Mouse (Mus musculus) lung, embryonic 16.5 days (tissue): ENCODE data around the gene Fndc3b. TPM values are rescaled to one million over a fixed set of nuclear protein-coding genes. Genes with fewer than 3 reads are reported as not detected.

Experiments used
- ATAC-seq: fragments of 200-750 bp; cut with Nextera tagmentation; 2 replicates; pipeline ENCODE4 v1.8.0; 2017; ENCODE audit warnings: low read depth, mild to moderate bottlenecking, moderate library complexity
- H3K27ac ChIP-seq: fragments of 300-500 bp; sonication (generic); 2 replicates; pipeline ENCODE4 v1.5.1; 2014; ENCODE audit warnings: mild to moderate bottlenecking, control low read depth, low read length
- H3K27me3 ChIP-seq: fragments of 300-500 bp; sonication (generic); 2 replicates; pipeline ENCODE4 v1.6.1; 2014; ENCODE audit warnings: low read depth, low read length, mixed read lengths; ENCODE audit not compliant: control insufficient read depth, insufficient read depth
- H3K36me3 ChIP-seq: fragments of 300-500 bp; sonication (generic); 2 replicates; pipeline ENCODE4 v1.6.1; 2014; ENCODE audit warnings: low read length; ENCODE audit not compliant: control insufficient read depth, insufficient read depth
- H3K4me1 ChIP-seq: fragments of 300-500 bp; sonication (generic); replicated peaks from 2 replicates; pipeline ENCODE4 v1.6.1; 2014; ENCODE audit warnings: low read length, mixed read lengths; ENCODE audit not compliant: control insufficient read depth, insufficient read depth
- H3K4me2 ChIP-seq: fragments of 300-500 bp; sonication (generic); 2 replicates; pipeline ENCODE4 v1.6.1; 2014; ENCODE audit warnings: low read depth, low read length, control low read depth
- H3K4me3 ChIP-seq: fragments of 300-500 bp; sonication (generic); 2 replicates; pipeline ENCODE4 v1.5.1; 2014; ENCODE audit warnings: mild to moderate bottlenecking, low read length, control low read depth
- H3K9ac ChIP-seq: fragments of 300-500 bp; sonication (generic); 2 replicates; pipeline ENCODE4 v1.6.1; 2014; ENCODE audit warnings: low read length, control low read depth
- H3K9me3 ChIP-seq: fragments of 300-500 bp; sonication (generic); 2 replicates; pipeline ENCODE4 v1.6.1; 2016; ENCODE audit warnings: low read length; ENCODE audit not compliant: control insufficient read depth
- WGBS: fragments of 180-500 bp; shearing (Covaris S2); extraction: QIAGEN DNeasy Blood & Tissue Kit; methylation state at CpG from one replicate; pipeline ENCODE4 v1.1.7; 2014; 5-methylcytosine and 5-hydroxymethylcytosine counted together
- microRNA-seq: library from miRNA; unstranded; fragments of <30 nt; microRNA quantifications from one replicate; pipeline ENCODE4, GENCODE M21; 2016
- polyA plus RNA-seq: library from polyadenylated mRNA; unstranded; fragments of >200 nt; fragmentation: Nextera tagmentation; extraction: Ambion mirVana; gene quantifications from 2 replicates; pipeline ENCODE4 v1.2.1, GENCODE M21; 2015

Fndc3b gene
- polyA plus RNA-seq, 1 experiment from 2014 or later = 36.3 TPM

- no peak overlapping the region for H3K9ac ChIP-seq
- H3K4me1 ChIP-seq = no peaks in the 10 kb centered on the region
- H3K4me3 ChIP-seq = no peak overlapping the region
- ATAC-seq = no peak
- peak overlapping the region; percentile 2 for H3K4me2 ChIP-seq
- H3K27ac ChIP-seq = no peak overlapping the region
- peaks cover 43% of the 10 kb centered on the region for H3K27me3 ChIP-seq
- WGBS = 2% methylated on average over 76 of the region's 77 CpGs
- H3K36me3 ChIP-seq = no peaks in the 10 kb centered on the region
- H3K9me3 ChIP-seq = no peaks in the 10 kb centered on the region
Observed at GRCm38 (mm10) chr3:27371725-27372650, 339.1 kb downstream of the Fndc3b start.

GRCm38 (mm10) chr3:27371276-27371621 lies 339.9 kb downstream of the Fndc3b start, which contains the start of gene Ghsr:
Gene Ghsr, plus strand, starts transcription at chr3:27371351.
- no peaks in the 10 kb centered on the region for H3K36me3 ChIP-seq
- H3K9ac ChIP-seq = no peak within 1 kb of the TSS
- H3K9me3 ChIP-seq = no peaks in the 10 kb centered on the region
- ATAC-seq = no peak
- H3K27ac ChIP-seq = no peak within 1 kb of the TSS
- peak within 1 kb of the TSS; percentile 2 for H3K4me2 ChIP-seq
- no peak within 1 kb of the TSS for H3K4me3 ChIP-seq
- no peaks in the 10 kb centered on the region for H3K4me1 ChIP-seq
- H3K27me3 ChIP-seq = peaks cover 43% of the 10 kb centered on the region
- 1% methylated on average over 19 of the region's 19 CpGs for WGBS

- Histone ChIP-seq H3K4me1 (no peaks in the 10 kb centered on the region), H3K36me3 (no peaks in the 10 kb centered on the region), H3K4me2 (no peak overlapping the region), H3K9ac (no peak overlapping the region), H3K27me3 (peaks cover 43% of the 10 kb centered on the region), H3K27ac (no peak overlapping the region), H3K4me3 (no peak overlapping the region), H3K9me3 (no peaks in the 10 kb centered on the region)
- 5% methylated on average over 20 of the region's 20 CpGs for WGBS
- ATAC-seq = no peak
Observed at GRCm38 (mm10) chr3:27370582-27371275, 340.4 kb downstream of the Fndc3b start.

GRCm38 (mm10) chr3:27370125-27370524 lies 341.0 kb downstream of the Fndc3b start:
- WGBS = 5% methylated on average over 10 of the region's 10 CpGs
- peaks cover 43% of the 10 kb centered on the region for H3K27me3 ChIP-seq
- ATAC-seq = no peak

More at GRCm38 (mm10) chr3:27370125-27370524, 341.0 kb downstream of the Fndc3b start:
- H3K4me2 ChIP-seq = no peak overlapping the region
- H3K27ac ChIP-seq = no peak overlapping the region
- no peaks in the 10 kb centered on the region for H3K4me1 ChIP-seq
- no peak overlapping the region for H3K9ac ChIP-seq
- no peaks in the 10 kb centered on the region for H3K9me3 ChIP-seq
- H3K36me3 ChIP-seq = no peaks in the 10 kb centered on the region
- no peak overlapping the region for H3K4me3 ChIP-seq

Small RNA genes within 50 kb of the gene (microRNA-seq; reads per million reads assigned to microRNA genes)
- gene Mir3092 = not detected

Other genes starting within 250 kb of the Fndc3b start
- gene Tmem212, start 185.1 kb upstream of the Fndc3b start, polyA plus RNA-seq = 3.5 and 7.7 TPM in 2 replicates
- 11.5 TPM in 2 replicates for gene Pld1, start 227.4 kb upstream of the Fndc3b start, polyA plus RNA-seq